Mouse (Mus musculus) heart, postnatal 36 days (tissue): Measurements from ENCODE around the gene Pdx1. TPM values are rescaled to one million over a fixed set of nuclear protein-coding genes. Genes with fewer than 3 reads are reported as not detected.

ENCODE experiments used
- DNase-seq, 2 experiments: peaks; one replicate each; pipeline ENCODE4 v3.0.0; 2021 to 2022
- intact Hi-C: fragments of 180-260 bp; cut with DNase I; formaldehyde crosslinking; loops from one replicate; pipeline ENCODE4 v1.15.1; 2025
- total RNA-seq, 2 experiments: library from RNA; stranded (reverse); gene quantifications; 2 replicates each; pipeline ENCODE4 v1.2.3; 2021

The Pdx1 gene
- not detected for total RNA-seq

- DNase-seq: no peak
- intact Hi-C loops: no loop called here
Observed at GRCm38 (mm10) chr5:147269926-147270672, at the start of gene Pdx1. TSS of gene Pdx1 (plus strand) at chr5:147269959.

- peak; percentile 82 to 90 for DNase-seq
- intact Hi-C loops: loop anchor here (1.0 to 10.0 kb wide), 5 partner anchors 92 to 553 kb away; no protein-coding TSS in a partner anchor
Observed at GRCm38 (mm10) chr5:147227354-147228112, 42.2 kb upstream of the Pdx1 start.

GRCm38 (mm10) chr5:147235406-147236309 is 34.1 kb upstream of the Pdx1 start:
- intact Hi-C loops: no loop called here

GRCm38 (mm10) chr5:147243908-147244307 is 25.9 kb upstream of the Pdx1 start:
- intact Hi-C loops: no loop called here
- no peak for DNase-seq

More at GRCm38 (mm10) chr5:147235406-147236309, 34.1 kb upstream of the Pdx1 start:
- no peak for DNase-seq

GRCm38 (mm10) chr5:147260189-147260588 is 9.6 kb upstream of the Pdx1 start:
- DNase-seq: no peak
- intact Hi-C loops: no loop called here

GRCm38 (mm10) chr5:147260778-147261177 is 9.0 kb upstream of the Pdx1 start:
- intact Hi-C loops: no loop called here
- DNase-seq: no peak

GRCm38 (mm10) chr5:147261899-147262541 is 7.7 kb upstream of the Pdx1 start:
- no peak for DNase-seq
- intact Hi-C loops: no loop called here

GRCm38 (mm10) chr5:147263945-147264344 is 5.8 kb upstream of the Pdx1 start:
- DNase-seq: no peak
- intact Hi-C loops: no loop called here

- no peak for DNase-seq
- intact Hi-C loops: no loop called here
Observed at GRCm38 (mm10) chr5:147267434-147267833, 2.3 kb upstream of the Pdx1 start.

GRCm38 (mm10) chr5:147268728-147269127 is 1.0 kb upstream of the Pdx1 start:
- intact Hi-C loops: no loop called here
- no peak for DNase-seq

- intact Hi-C loops: no loop called here
- DNase-seq: no peak
Observed at GRCm38 (mm10) chr5:147269371-147269770, 388 bp upstream of the Pdx1 start.

- intact Hi-C loops: no loop called here
- DNase-seq: no peak
Observed at GRCm38 (mm10) chr5:147270673-147271655, 1.2 kb downstream of the Pdx1 start.

GRCm38 (mm10) chr5:147272046-147272807 is 2.5 kb downstream of the Pdx1 start:
- DNase-seq: no peak
- intact Hi-C loops: no loop called here

GRCm38 (mm10) chr5:147272808-147273345 is 3.1 kb downstream of the Pdx1 start:
- no peak for DNase-seq
- intact Hi-C loops: no loop called here

- intact Hi-C loops: no loop called here
- DNase-seq: no peak
Observed at GRCm38 (mm10) chr5:147274174-147275141, 4.7 kb downstream of the Pdx1 start.

GRCm38 (mm10) chr5:147275761-147276160 is 6.0 kb downstream of the Pdx1 start:
- no peak for DNase-seq
- intact Hi-C loops: no loop called here
